Mouse (Mus musculus): ENCODE results near the gene Fbxw21. TPM values are rescaled to one million over a fixed set of nuclear protein-coding genes. Genes with fewer than 3 reads are reported as not detected.

The Fbxw21 gene
- total RNA-seq, 1 experiment: not detected

GRCm38 (mm10) chr9:109128211-109128610 lies 33.6 kb downstream of the Fbxw21 start:
- TF ChIP-seq ZC3H11A (IDR thresholded peaks at IDR 0.05; ENCODE audit: borderline replicate concordance, low read depth, low read length) (no peak), CHD2 (IDR thresholded peaks at IDR 0.05; ENCODE audit: low read depth, low read length) (no peak), HCFC1 (IDR thresholded peaks at IDR 0.05; ENCODE audit: borderline replicate concordance, insufficient read depth, low read length) (no peak), ZNF384 (IDR thresholded peaks at IDR 0.05; ENCODE audit: low read depth, low read length) (no peak), MAFK (IDR thresholded peaks at IDR 0.05; ENCODE audit: insufficient read depth, low read depth, low read length) (no peak)
- no peak for DNase-seq (ENCODE audit: low read depth, low spot score)
- Histone ChIP-seq H3K4me3 (ENCODE audit: insufficient read depth in 1 of 2, low read depth in 1 of 2, low read length in 2 of 2, poor library complexity in 1 of 2, severe bottlenecking in 1 of 2) (no peak overlapping the region), H3K27ac (ENCODE audit: insufficient read depth, low read depth, low read length, poor library complexity, severe bottlenecking) (no peak overlapping the region), H3K9ac (ENCODE audit: insufficient read depth, low read depth, low read length, poor library complexity, severe bottlenecking) (no peak overlapping the region), H3K4me1 (ENCODE audit: control insufficient read depth in 2 of 2, insufficient read depth in 2 of 2, low read length in 2 of 2, poor library complexity in 1 of 2) (no peaks in the 10 kb centered on the region), H3K36me3 (ENCODE audit: control insufficient read depth, insufficient read depth, low read length, poor library complexity, severe bottlenecking) (no peaks in the 10 kb centered on the region), H3K9me3 (ENCODE audit: control insufficient read depth, insufficient read depth, low read depth, low read length) (no peaks in the 10 kb centered on the region)
- in situ Hi-C loops (cut with MboI; ENCODE audit: low sequenced_read_pairs in 2 of 2, unreplicated experiment in 2 of 2): loop anchor here in 1 of 2 experiments (10.0 kb wide), 1 partner anchor 123 kb away; no protein-coding TSS in a partner anchor

- Histone ChIP-seq H3K9ac (ENCODE audit: insufficient read depth, low read depth, low read length, poor library complexity, severe bottlenecking) (no peak overlapping the region), H3K36me3 (ENCODE audit: control insufficient read depth, insufficient read depth, low read length, poor library complexity, severe bottlenecking) (no peaks in the 10 kb centered on the region), H3K4me3 (ENCODE audit: insufficient read depth in 1 of 2, low read depth in 1 of 2, low read length in 2 of 2, poor library complexity in 1 of 2, severe bottlenecking in 1 of 2) (no peak overlapping the region), H3K9me3 (ENCODE audit: control insufficient read depth, insufficient read depth, low read depth, low read length) (no peaks in the 10 kb centered on the region), H3K4me1 (ENCODE audit: control insufficient read depth in 2 of 2, insufficient read depth in 2 of 2, low read length in 2 of 2, poor library complexity in 1 of 2) (no peaks in the 10 kb centered on the region), H3K27ac (ENCODE audit: insufficient read depth, low read depth, low read length, poor library complexity, severe bottlenecking) (no peak overlapping the region)
- in situ Hi-C loops (cut with MboI; ENCODE audit: low sequenced_read_pairs in 2 of 2, unreplicated experiment in 2 of 2): loop anchor here in 1 of 2 experiments (10.0 kb wide), 1 partner anchor 122 kb away; no protein-coding TSS in a partner anchor
- DNase-seq (ENCODE audit: low read depth, low spot score): no peak
- TF ChIP-seq MAFK (IDR thresholded peaks at IDR 0.05; ENCODE audit: insufficient read depth, low read depth, low read length) (no peak), ZC3H11A (IDR thresholded peaks at IDR 0.05; ENCODE audit: borderline replicate concordance, low read depth, low read length) (no peak), CHD2 (IDR thresholded peaks at IDR 0.05; ENCODE audit: low read depth, low read length) (no peak), HCFC1 (IDR thresholded peaks at IDR 0.05; ENCODE audit: borderline replicate concordance, insufficient read depth, low read length) (no peak), ZNF384 (IDR thresholded peaks at IDR 0.05; ENCODE audit: low read depth, low read length) (no peak)
These were observed 34.8 kb downstream of the Fbxw21 start for GRCm38 (mm10) chr9:109127076-109127475.

- H3K9ac ChIP-seq (ENCODE audit: insufficient read depth, low read depth, low read length, poor library complexity, severe bottlenecking): no peak overlapping the region
- DNase-seq (ENCODE audit: low read depth, low spot score): no peak
- no peak overlapping the region for H3K27ac ChIP-seq (ENCODE audit: insufficient read depth, low read depth, low read length, poor library complexity, severe bottlenecking)
- no peaks in the 10 kb centered on the region for H3K9me3 ChIP-seq (ENCODE audit: control insufficient read depth, insufficient read depth, low read depth, low read length)
- H3K4me3 ChIP-seq (ENCODE audit: insufficient read depth in 1 of 2, low read depth in 1 of 2, low read length in 2 of 2, poor library complexity in 1 of 2, severe bottlenecking in 1 of 2): no peak overlapping the region
- no peaks in the 10 kb centered on the region for H3K4me1 ChIP-seq (ENCODE audit: control insufficient read depth in 2 of 2, insufficient read depth in 2 of 2, low read length in 2 of 2, poor library complexity in 1 of 2)
- in situ Hi-C loops (cut with MboI; ENCODE audit: low sequenced_read_pairs in 2 of 2, unreplicated experiment in 2 of 2): loop anchor here in 1 of 2 experiments (10.0 kb wide), 1 partner anchor 121 kb away; no protein-coding TSS in a partner anchor
- TF ChIP-seq HCFC1 (IDR thresholded peaks at IDR 0.05; ENCODE audit: borderline replicate concordance, insufficient read depth, low read length) (no peak), MAFK (IDR thresholded peaks at IDR 0.05; ENCODE audit: insufficient read depth, low read depth, low read length) (no peak), ZNF384 (IDR thresholded peaks at IDR 0.05; ENCODE audit: low read depth, low read length) (no peak), CHD2 (IDR thresholded peaks at IDR 0.05; ENCODE audit: low read depth, low read length) (no peak), ZC3H11A (IDR thresholded peaks at IDR 0.05; ENCODE audit: borderline replicate concordance, low read depth, low read length) (no peak)
- no peaks in the 10 kb centered on the region for H3K36me3 ChIP-seq (ENCODE audit: control insufficient read depth, insufficient read depth, low read length, poor library complexity, severe bottlenecking)
These were observed 36.4 kb downstream of the Fbxw21 start for GRCm38 (mm10) chr9:109125481-109125880.

GRCm38 (mm10) chr9:109125043-109125442 lies 36.8 kb downstream of the Fbxw21 start:
- H3K9ac ChIP-seq (ENCODE audit: insufficient read depth, low read depth, low read length, poor library complexity, severe bottlenecking): no peak overlapping the region
- no peak overlapping the region for H3K27ac ChIP-seq (ENCODE audit: insufficient read depth, low read depth, low read length, poor library complexity, severe bottlenecking)
- H3K4me3 ChIP-seq (ENCODE audit: insufficient read depth in 1 of 2, low read depth in 1 of 2, low read length in 2 of 2, poor library complexity in 1 of 2, severe bottlenecking in 1 of 2): no peak overlapping the region
- no peaks in the 10 kb centered on the region for H3K36me3 ChIP-seq (ENCODE audit: control insufficient read depth, insufficient read depth, low read length, poor library complexity, severe bottlenecking)
- no peaks in the 10 kb centered on the region for H3K4me1 ChIP-seq (ENCODE audit: control insufficient read depth in 2 of 2, insufficient read depth in 2 of 2, low read length in 2 of 2, poor library complexity in 1 of 2)
- in situ Hi-C loops (cut with MboI; ENCODE audit: low sequenced_read_pairs in 2 of 2, unreplicated experiment in 2 of 2): loop anchor here in 1 of 2 experiments (10.0 kb wide), 1 partner anchor 120 kb away; no protein-coding TSS in a partner anchor
- H3K9me3 ChIP-seq (ENCODE audit: control insufficient read depth, insufficient read depth, low read depth, low read length): no peaks in the 10 kb centered on the region
- DNase-seq (ENCODE audit: low read depth, low spot score): no peak
- no peak for TF ChIP-seq MAFK (IDR thresholded peaks at IDR 0.05; ENCODE audit: insufficient read depth, low read depth, low read length)
- TF ChIP-seq ZNF384 (IDR thresholded peaks at IDR 0.05; ENCODE audit: low read depth, low read length): no peak
- TF ChIP-seq CHD2 (IDR thresholded peaks at IDR 0.05; ENCODE audit: low read depth, low read length): no peak
- no peak for TF ChIP-seq ZC3H11A (IDR thresholded peaks at IDR 0.05; ENCODE audit: borderline replicate concordance, low read depth, low read length)
- TF ChIP-seq HCFC1 (IDR thresholded peaks at IDR 0.05; ENCODE audit: borderline replicate concordance, insufficient read depth, low read length): no peak

Measured in ES-E14 (cell line).